In the genomic region with DNA sequence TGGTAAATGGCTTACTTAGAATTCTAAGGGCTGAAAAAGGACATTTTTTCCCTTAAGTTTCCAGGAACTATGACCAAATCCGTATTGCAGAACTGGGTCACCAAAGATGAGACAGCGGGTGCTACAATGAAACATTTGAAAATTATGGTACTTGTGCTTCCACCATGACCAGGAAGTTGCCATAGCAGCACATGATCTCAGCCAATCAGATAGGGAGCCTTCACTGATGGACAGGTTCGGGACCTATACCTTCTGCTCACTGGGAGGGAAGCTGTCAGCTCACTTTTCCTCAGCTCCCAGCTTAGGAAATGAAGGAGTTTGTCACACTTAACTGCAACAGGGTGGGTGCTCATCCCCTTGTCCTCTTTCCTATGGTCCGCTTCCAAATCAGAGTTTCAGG, we compare ENCODE assay signal across 13 mouse cellular contexts.
"Had no signal": no experiment of that assay in that cellular context is flagged by ENCODE, and none has a peak within 500 bp of the region (broad histone marks: within the 10 kb centered on the region; RNA-seq: fewer than 3 reads in every experiment).

No protein-coding gene starts in this region.

- DNase-seq: kidney, adult 18-20 months; kidney, adult 9 months; kidney, postnatal 25 days; layer of hippocampus, adult 9-11 months; layer of hippocampus, postnatal 36 days; liver; lung, adult 18-20 months; lung, postnatal 10 days; lung, postnatal 36 days; retina, postnatal 1 day; thymus, adult 2 months; thymus, postnatal 14 days; thymus, postnatal 4 days had no signal
